Mouse (Mus musculus) mature B cell (primary cell): ENCODE measurements around the gene Sf3a2.

Source experiments
- in situ Hi-C: fragments of 300-500 bp; cut with MboI; formaldehyde crosslinking; loops from 2 replicates; pipeline ENCODE4 v1.14.3; 2019

Sf3a2 gene

DNA sequence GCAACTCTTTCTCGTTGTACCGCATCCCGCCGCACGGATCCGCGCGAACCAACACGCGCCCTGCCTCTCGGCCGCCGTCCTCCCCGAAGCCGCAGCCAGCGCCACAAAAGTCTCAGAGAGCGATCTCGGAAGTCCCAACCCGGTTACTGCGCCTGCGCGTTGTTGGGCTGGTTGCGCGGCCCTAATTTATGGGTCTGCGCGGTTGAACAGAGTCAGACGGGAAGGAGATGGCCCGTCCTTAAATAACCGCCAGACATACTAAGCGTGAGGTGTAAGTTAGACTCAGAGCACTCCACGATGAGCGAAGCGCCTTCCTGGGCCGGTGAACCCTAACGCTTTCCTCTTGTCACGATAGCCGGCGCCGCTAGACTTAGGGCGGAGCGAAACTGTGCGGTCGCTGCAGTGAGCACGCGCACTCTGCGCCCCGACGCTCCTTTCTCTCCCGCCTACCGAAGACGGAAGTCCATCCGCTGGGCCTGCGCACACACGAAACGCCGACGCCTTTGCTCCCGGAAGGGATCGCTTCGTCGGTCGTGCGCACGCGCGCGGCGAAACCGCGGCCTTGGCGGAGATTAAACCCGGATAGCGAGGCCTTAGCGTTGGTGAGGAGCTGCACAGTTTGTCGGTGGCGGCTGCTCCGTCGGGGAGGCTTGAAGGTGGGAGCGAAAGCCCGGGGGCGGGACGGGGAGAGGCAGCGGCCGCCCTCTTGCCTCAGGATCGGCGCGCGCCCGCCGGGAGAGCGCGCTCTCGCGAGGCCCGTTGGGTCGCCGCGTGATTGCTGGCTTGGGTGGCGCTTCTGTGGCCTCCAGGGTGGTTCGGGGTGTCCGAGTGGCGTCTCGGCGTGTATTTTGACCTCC, at the start of gene Sf3a2, which contains the start of gene Plekhj1:
Gene Sf3a2 (plus strand): TSS at position 49 of the 857 bp plus-strand sequence.
Gene Plekhj1 (minus strand): TSS at position 477 of the 857 bp plus-strand sequence.
- in situ Hi-C loops, result no loop called here

DNA sequence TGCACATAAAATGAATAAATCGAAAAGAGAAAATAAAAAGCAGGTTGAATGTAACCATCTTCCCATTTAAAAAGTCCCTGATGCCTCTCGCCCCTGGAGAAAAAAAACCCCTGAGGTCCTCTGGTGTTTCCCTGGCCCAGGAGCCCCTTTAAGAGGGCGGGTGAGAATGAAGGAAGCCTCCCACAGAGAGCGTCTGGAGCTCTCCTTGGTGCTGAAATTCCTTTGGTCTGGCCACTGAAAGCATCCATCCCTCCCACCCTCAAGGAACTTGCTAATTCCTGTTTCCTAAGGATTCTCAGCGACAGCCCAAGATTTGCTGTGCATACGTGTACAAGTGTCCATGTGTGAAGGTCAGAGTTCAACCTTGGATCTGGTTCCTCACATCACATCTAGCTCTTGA, 49.4 kb upstream of the Sf3a2 start:
- in situ Hi-C loops, result loop anchor here (10.0 kb wide), 1 partner anchor 246 kb away; no protein-coding TSS in a partner anchor

DNA sequence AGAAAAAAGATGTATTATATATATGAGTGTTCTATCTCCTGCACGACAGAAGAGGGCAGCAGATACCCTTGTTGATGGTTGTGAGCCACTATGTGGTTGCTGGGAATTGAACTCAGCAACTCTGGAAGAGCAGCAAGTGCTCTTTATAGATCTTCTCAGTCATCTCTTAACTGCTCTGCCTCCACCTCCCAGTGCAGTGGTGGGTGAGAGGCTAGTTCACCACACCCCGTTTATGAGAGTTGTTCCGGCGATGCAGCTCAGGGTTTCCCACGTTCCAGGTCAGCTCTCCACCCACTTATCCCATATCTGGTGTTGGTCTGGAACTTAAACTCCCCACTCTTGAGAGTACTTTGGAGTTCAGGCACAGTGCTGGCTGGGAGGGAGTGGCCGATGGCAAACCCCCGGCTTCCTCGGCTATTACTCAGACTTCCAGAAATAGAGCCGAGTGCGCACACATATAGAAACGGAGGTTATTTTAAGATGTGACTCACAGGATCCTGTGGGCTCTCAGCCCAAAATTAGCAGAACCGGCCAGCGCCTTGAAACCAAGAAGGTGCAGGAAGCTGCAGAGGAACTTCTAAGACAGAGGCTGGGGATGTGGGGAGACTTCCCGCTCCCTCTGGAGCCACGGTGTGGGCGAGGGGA, 46.7 kb upstream of the Sf3a2 start:
- in situ Hi-C loops, result no loop called here

GRCm38 (mm10) chr10:80752079-80752625, 45.8 kb upstream of the Sf3a2 start:
- in situ Hi-C loops, result no loop called here

- in situ Hi-C loops, result no loop called here
Measured at GRCm38 (mm10) chr10:80754594-80755290, 43.3 kb upstream of the Sf3a2 start, which contains the start of gene Dot1l. Gene Dot1l (plus strand): TSS chr10:80755206.

GRCm38 (mm10) chr10:80755291-80756015, 42.5 kb upstream of the Sf3a2 start:
- in situ Hi-C loops, result no loop called here

GRCm38 (mm10) chr10:80756099-80756498, 41.9 kb upstream of the Sf3a2 start:
- in situ Hi-C loops, result no loop called here

DNA sequence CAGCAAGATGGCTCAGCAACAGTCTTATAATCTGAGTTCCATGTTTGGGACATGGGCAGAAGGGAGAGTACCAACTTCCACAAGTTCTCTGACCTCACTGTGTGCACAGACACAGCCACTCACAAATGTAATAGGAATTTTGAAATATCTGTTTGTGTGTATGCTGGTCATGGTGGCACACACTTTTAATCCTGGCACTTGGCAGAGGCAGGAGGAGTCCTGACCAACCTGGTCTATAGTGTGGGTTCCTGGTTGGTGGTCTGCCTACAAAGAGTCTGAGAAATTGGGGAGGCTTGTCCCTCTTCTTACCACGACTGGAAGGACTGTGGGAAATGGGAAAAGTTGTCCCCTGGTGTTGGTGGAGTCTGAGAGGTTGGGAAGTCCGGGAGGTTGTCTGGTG, 41.5 kb upstream of the Sf3a2 start:
- in situ Hi-C loops, result no loop called here

GRCm38 (mm10) chr10:80756967-80757366, 41.0 kb upstream of the Sf3a2 start:
- in situ Hi-C loops, result no loop called here

- in situ Hi-C loops, result no loop called here
Measured at GRCm38 (mm10) chr10:80757717-80758116, 40.3 kb upstream of the Sf3a2 start.

- in situ Hi-C loops, result no loop called here
Measured at GRCm38 (mm10) chr10:80758651-80759050, 39.3 kb upstream of the Sf3a2 start.

DNA sequence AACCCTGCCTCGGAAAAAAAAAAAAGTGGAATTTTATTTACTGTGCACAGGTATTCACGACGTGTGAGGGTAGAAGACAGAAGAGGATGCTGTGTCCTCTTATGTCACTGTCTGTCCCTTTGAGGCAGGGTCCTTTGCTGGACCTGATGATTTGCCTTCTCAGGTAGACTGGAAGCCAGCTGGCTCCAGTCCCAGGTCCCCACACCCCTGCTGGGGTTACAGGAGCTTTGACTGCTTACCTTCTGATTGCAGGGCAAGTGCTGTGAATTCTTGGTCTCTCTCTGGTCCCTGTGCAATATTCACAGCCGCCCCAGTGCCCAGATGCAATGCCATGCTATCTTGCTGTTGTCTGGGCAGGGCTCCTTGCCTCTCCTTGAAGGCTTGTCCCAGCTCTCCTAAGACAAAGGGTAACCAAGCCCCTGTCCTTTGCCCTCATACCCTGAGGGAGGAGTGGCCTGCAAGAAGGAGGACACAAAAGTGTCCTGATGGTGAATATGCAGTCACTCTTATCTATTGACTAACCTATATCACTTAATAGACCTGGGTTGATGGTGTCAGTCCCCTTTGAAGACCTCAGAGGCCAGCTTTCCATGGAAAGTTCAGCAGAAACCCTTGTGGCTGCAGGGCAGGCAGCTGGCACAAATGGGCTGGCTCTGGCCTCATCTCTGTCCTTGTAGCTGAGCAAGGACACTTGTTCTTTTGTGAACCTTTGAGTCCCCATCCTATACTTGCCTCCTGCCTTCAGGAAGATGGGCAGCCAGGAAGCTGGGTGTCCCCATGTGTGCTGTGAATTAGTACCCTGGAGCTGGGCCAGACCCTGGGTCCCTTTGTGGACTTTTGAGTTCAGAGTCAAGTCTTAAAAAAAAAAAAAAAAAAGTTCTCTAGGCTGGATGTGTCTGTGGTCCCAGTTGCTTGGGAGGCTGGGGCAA, 37.1 kb upstream of the Sf3a2 start:
- in situ Hi-C loops, result no loop called here

- in situ Hi-C loops, result no loop called here
Measured at GRCm38 (mm10) chr10:80761821-80762220, 36.2 kb upstream of the Sf3a2 start.

GRCm38 (mm10) chr10:80763502-80763901, 34.5 kb upstream of the Sf3a2 start:
- in situ Hi-C loops, result no loop called here

DNA sequence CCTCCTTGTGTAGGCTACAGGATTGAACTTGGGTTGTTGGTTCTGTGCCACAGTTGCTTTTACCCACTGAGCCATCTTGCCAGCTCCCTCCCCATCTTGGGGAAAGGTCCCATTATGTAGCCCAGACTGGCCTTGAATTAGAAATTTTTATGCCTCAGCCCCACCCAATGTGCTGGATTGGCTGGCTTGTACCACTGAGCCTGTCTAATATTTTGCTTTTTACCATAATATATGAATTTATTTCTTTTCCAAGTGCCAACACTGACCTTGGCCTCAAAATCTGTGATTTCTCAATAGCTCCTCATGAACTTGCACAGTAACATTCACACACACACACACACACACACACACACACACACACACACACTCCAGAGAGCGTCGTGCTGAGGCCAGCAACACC, 32.3 kb upstream of the Sf3a2 start:
- in situ Hi-C loops, result no loop called here

- in situ Hi-C loops, result no loop called here
Measured at GRCm38 (mm10) chr10:80766161-80766815, 31.7 kb upstream of the Sf3a2 start.

DNA sequence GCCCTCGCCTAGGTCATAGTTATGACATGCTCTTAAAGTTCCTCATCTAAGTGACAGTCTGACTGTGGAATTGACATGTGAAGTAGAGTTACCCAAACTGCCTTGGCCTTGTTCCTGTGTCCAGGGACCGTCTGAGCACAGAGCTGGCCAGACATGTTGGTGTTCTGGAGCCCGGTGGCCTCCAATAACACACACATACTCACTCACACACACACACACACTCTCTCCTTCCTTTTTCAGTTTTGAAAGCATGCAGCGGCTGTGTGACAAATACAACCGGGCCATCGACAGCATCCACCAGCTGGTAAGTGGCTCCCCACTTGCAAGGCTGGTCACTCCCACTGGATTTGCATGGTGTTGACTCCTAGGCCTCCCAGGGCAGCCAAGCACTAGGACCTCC, 29.6 kb upstream of the Sf3a2 start:
- in situ Hi-C loops, result no loop called here

GRCm38 (mm10) chr10:80773816-80774215, 24.2 kb upstream of the Sf3a2 start:
- in situ Hi-C loops, result no loop called here

DNA sequence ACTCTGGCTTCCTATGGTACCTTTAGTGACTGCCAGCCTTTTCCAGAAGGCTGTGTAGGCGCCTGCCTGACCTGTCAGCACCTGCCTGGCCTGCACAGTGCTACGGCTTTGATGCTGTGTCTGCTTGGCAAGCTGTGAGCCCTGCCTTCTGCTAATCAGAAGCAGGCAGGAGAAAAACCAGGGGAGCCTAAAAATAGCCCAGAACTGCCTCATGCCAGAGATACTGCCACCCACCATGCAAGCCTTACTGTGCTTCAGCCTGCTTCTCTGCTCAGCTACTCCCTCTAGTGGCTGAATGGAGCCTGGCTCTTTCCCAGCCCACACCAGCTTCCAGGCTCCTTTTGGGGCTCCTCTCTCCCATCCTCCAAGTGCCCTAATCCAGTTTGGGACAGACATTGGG, 23.4 kb upstream of the Sf3a2 start:
- in situ Hi-C loops, result no loop called here

DNA sequence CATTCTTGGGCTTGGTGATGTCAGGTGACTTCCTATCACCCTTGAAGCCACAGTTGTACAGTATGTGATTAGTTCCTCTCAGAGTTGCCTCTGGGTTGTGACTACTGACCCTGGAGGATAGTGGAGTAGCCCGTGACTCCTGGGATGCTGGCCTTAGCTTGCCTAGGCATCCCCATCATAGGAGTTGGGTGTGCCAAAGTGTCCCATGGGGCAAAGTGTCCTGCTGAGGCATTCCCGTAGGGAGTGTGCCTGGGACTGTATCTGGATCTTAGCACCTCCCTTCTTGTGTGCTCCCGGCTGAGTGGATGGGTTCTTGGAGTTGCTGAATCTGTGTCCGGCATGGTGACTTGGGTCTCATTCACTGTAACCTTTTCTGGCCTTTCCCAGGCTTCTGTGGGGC, 23.0 kb upstream of the Sf3a2 start:
- in situ Hi-C loops, result no loop called here
